ENCODE assay signal across 23 mouse cellular contexts in genomic region chr9:45090811-45091210, GRCm38 (mm10). TPM values are rescaled to one million over a fixed set of nuclear protein-coding genes. Genes with fewer than 3 reads are reported as not detected.
DNase-seq lines count a peak whose midpoint lies in the region; ATAC-seq and TF ChIP-seq lines count a peak whose summit lies in the region.
"Had no signal": no experiment of that assay in that cellular context is flagged by ENCODE, and none has a peak within 500 bp of the region (broad histone marks: within the 10 kb centered on the region; RNA-seq: fewer than 3 reads in every experiment).

No protein-coding gene starts in this region.

- H3K27me3 ChIP-seq in cerebellum, adult 2 months (ENCODE audit: control insufficient read depth, insufficient read depth, low read length): no peaks in the 10 kb centered on the region
- no peaks in the 10 kb centered on the region for H3K27me3 ChIP-seq in neural tube, embryonic 15.5 days (replicated peaks)
- H3K27me3 ChIP-seq: forebrain, embryonic 15.5 days; hindbrain, embryonic 15.5 days; liver, embryonic 13.5 days had no signal

- no peak overlapping the region for H3K4me2 ChIP-seq in neural tube, embryonic 15.5 days
- H3K4me2 ChIP-seq: embryonic facial prominence, embryonic 13.5 days; forebrain, embryonic 15.5 days; hindbrain, embryonic 15.5 days; liver, embryonic 13.5 days had no signal

- H3K4me3 ChIP-seq in cerebellum, adult 2 months (replicated peaks; ENCODE audit: insufficient read depth, low read depth, low read length): no peak overlapping the region
- H3K4me3 ChIP-seq in layer of hippocampus, adult 2 months: no peak overlapping the region
- H3K4me3 ChIP-seq in neural tube, embryonic 15.5 days (replicated peaks): no peak overlapping the region
- H3K4me3 ChIP-seq: embryonic facial prominence, embryonic 13.5 days; forebrain, embryonic 15.5 days; hindbrain, embryonic 15.5 days; liver, embryonic 13.5 days; megakaryocyte, embryonic 14.5 days had no signal

- no peak overlapping the region for H3K9ac ChIP-seq in neural tube, embryonic 15.5 days (replicated peaks)
- H3K9ac ChIP-seq: embryonic facial prominence, embryonic 13.5 days; forebrain, embryonic 15.5 days; hindbrain, embryonic 15.5 days; liver, embryonic 13.5 days had no signal

- no peak for ATAC-seq in neural tube, embryonic 15.5 days (ENCODE audit: low FRiP score)
- ATAC-seq: forebrain, embryonic 15.5 days had no signal

- H3K27ac ChIP-seq in cerebellum, adult 2 months (ENCODE audit: insufficient read depth, low read length): peak overlapping the region; percentile 23; the same call in 1 of the 2 replicates
- H3K27ac ChIP-seq in layer of hippocampus, adult 2 months: no peak overlapping the region
- no peak overlapping the region for H3K27ac ChIP-seq in neural tube, embryonic 15.5 days (replicated peaks)
- H3K27ac ChIP-seq: embryonic facial prominence, embryonic 13.5 days; forebrain, embryonic 15.5 days; hindbrain, embryonic 15.5 days; liver, embryonic 13.5 days had no signal

- no peaks in the 10 kb centered on the region for H3K36me3 ChIP-seq in neural tube, embryonic 15.5 days
- H3K36me3 ChIP-seq: embryonic facial prominence, embryonic 13.5 days; forebrain, embryonic 15.5 days; hindbrain, embryonic 15.5 days; liver, embryonic 13.5 days had no signal

- no peak for TF ChIP-seq POLR2A in cerebellum, adult 2 months (IDR thresholded peaks at IDR 0.05; ENCODE audit: borderline replicate concordance, insufficient read depth, low read length)

- H3K9me3 ChIP-seq in neural tube, embryonic 15.5 days (replicated peaks): no peaks in the 10 kb centered on the region
- H3K9me3 ChIP-seq: embryonic facial prominence, embryonic 13.5 days; forebrain, embryonic 15.5 days; hindbrain, embryonic 15.5 days; liver, embryonic 13.5 days; megakaryocyte, embryonic 14.5 days had no signal

- DNase-seq in cerebellum, adult 2 months: no peak
- DNase-seq in cerebellum, adult 11 months: no peak
- no peak for DNase-seq in layer of hippocampus, adult 2 months (ENCODE audit: low spot score in 2 of 2)
- DNase-seq in layer of hippocampus, postnatal 14 days (ENCODE audit: low spot score in 2 of 2): no peak
- DNase-seq in retina, postnatal 1 day: peak; percentile 5
- no peak for DNase-seq in retina, embryonic 14.5 days (ENCODE audit: low spot score)
- no peak for DNase-seq in thymus, postnatal 4 days
- DNase-seq: adrenal gland, adult 2 months; cerebellum, postnatal 10 days; heart, postnatal 36 days; kidney, adult 11 months; kidney, postnatal 25 days; liver, embryonic 13.5 days; right cerebral cortex, adult 18-20 months; thymus, postnatal 25 days had no signal

- peak; percentile 33; the same call in 1 of the 2 replicates for TF ChIP-seq CTCF in cerebellum, adult 2 months (IDR thresholded peaks at IDR 0.05; ENCODE audit: borderline replicate concordance, insufficient read depth, low read depth, low read length)
- peak; percentile 71 for TF ChIP-seq CTCF in layer of hippocampus, adult 2 months (conservative IDR thresholded peaks at IDR 0.05)

- peaks cover 25% of the 10 kb centered on the region for H3K4me1 ChIP-seq in cerebellum, adult 2 months (ENCODE audit: control insufficient read depth, insufficient read depth, low read length)
- H3K4me1 ChIP-seq in neural tube, embryonic 15.5 days: no peaks in the 10 kb centered on the region
- H3K4me1 ChIP-seq: embryonic facial prominence, embryonic 13.5 days; forebrain, embryonic 15.5 days; hindbrain, embryonic 15.5 days had no signal

- WGBS in cerebellum, adult 2 months: 80% methylated on average over 3 of the region's 3 CpGs
- 79% methylated on average over 3 of the region's 3 CpGs for WGBS in neural tube, embryonic 15.5 days

RNA-seq across cellular contexts. Expression of gene Jaml, which starts 11.8 kb away (rescaled TPM):
- polyA plus RNA-seq in cerebellum, adult 2 months (2012; rRNA removed): 3.8 and 4.2 TPM in 2 replicates
- 1 to 10 TPM in 1 of 2 experiments, not detected in 1; 1.3 TPM for total RNA-seq in layer of hippocampus, adult 2 months (2021)
- under 1 TPM; 0.24 to 0.39 TPM for total RNA-seq in layer of hippocampus, postnatal 14 days (2021)
- polyA plus RNA-seq in neural tube, embryonic 15.5 days (2015; fragmentation: Nextera tagmentation; extraction: Ambion mirVana): 0.32 and 1.7 TPM in 2 replicates
- polyA plus RNA-seq: embryonic facial prominence, embryonic 13.5 days; testis, adult 2 months had no signal

RNA-seq across cellular contexts. Expression of gene Scn2b, which starts 26.8 kb away (rescaled TPM):
- polyA plus RNA-seq in cerebellum, adult 2 months (2012; rRNA removed): 151 and 165 TPM in 2 replicates
- total RNA-seq in layer of hippocampus, adult 2 months (2021): 100 to 1,000 TPM; 245 to 254 TPM
- 100 to 1,000 TPM; 162 to 166 TPM for total RNA-seq in layer of hippocampus, postnatal 14 days (2021)
- polyA plus RNA-seq in neural tube, embryonic 15.5 days (2015; fragmentation: Nextera tagmentation; extraction: Ambion mirVana): 11.9 and 12.0 TPM in 2 replicates
- total RNA-seq: granulocyte monocyte progenitor cell, adult 5-6 weeks had no signal

RNA-seq across cellular contexts. Expression of gene Mpzl3, which starts 35.8 kb away (rescaled TPM):
- polyA plus RNA-seq in cerebellum, adult 2 months (2012; rRNA removed): 7.4 and 8.3 TPM in 2 replicates
- 1 to 10 TPM; 4.2 to 4.7 TPM for total RNA-seq in layer of hippocampus, adult 2 months (2021)
- 1 to 10 TPM; 5.7 to 5.8 TPM for total RNA-seq in layer of hippocampus, postnatal 14 days (2021)
- polyA plus RNA-seq in neural tube, embryonic 15.5 days (2015; fragmentation: Nextera tagmentation; extraction: Ambion mirVana): 1.00 and 2.0 TPM in 2 replicates

RNA-seq across cellular contexts. Expression of gene Scn4b, which starts 47.4 kb away (rescaled TPM):
- 78.8 and 109 TPM in 2 replicates for polyA plus RNA-seq in cerebellum, adult 2 months (2012; rRNA removed)
- total RNA-seq in layer of hippocampus, adult 2 months (2021): 10 to 100 TPM; 10.9 to 12.1 TPM
- total RNA-seq in layer of hippocampus, postnatal 14 days (2021): 1 to 10 TPM; 6.0 to 8.2 TPM
- 0.55 and 2.0 TPM in 2 replicates for polyA plus RNA-seq in neural tube, embryonic 15.5 days (2015; fragmentation: Nextera tagmentation; extraction: Ambion mirVana)
- total RNA-seq: granulocyte monocyte progenitor cell, adult 5-6 weeks had no signal
- polyA plus RNA-seq: heart, embryonic 14.5 days had no signal

RNA-seq across cellular contexts. Expression of gene Mpzl2, which starts 51.2 kb away (rescaled TPM):
- 1.1 and 2.4 TPM in 2 replicates for polyA plus RNA-seq in cerebellum, adult 2 months (2012; rRNA removed)
- total RNA-seq in layer of hippocampus, adult 2 months (2021): under 1 TPM; 0.54 to 0.90 TPM
- total RNA-seq in layer of hippocampus, postnatal 14 days (2021): under 1 TPM; 0.36 to 0.53 TPM
- polyA plus RNA-seq in neural tube, embryonic 15.5 days (2015; fragmentation: Nextera tagmentation; extraction: Ambion mirVana): 0.77 and 8.6 TPM in 2 replicates
- total RNA-seq: granulocyte monocyte progenitor cell, adult 5-6 weeks had no signal
